Mouse (Mus musculus) midbrain, embryonic 13.5 days (tissue): Measurements from ENCODE around the gene Vrk2. TPM values are rescaled to one million over a fixed set of nuclear protein-coding genes. Genes with fewer than 3 reads are reported as not detected.
A peak's percentile ranks its signal among the peaks of the same experiment; 100 is the strongest.

Experiments
- ATAC-seq: fragments of 200-750 bp; cut with Nextera tagmentation; 2 replicates; pipeline ENCODE4 v1.8.0; 2017; ENCODE audit warnings: mild to moderate bottlenecking, moderate TSS enrichment, moderate library complexity
- H3K27ac ChIP-seq: fragments of 300-500 bp; sonication (generic); 2 replicates; pipeline ENCODE4 v1.5.1; 2015; ENCODE audit warnings: inconsistent platforms, mild to moderate bottlenecking, moderate library complexity
- H3K27me3 ChIP-seq: fragments of 300-500 bp; sonication (generic); 2 replicates; pipeline ENCODE4 v1.6.1; 2015; ENCODE audit warnings: mild to moderate bottlenecking, inconsistent platforms
- H3K36me3 ChIP-seq: fragments of 300-500 bp; sonication (generic); 2 replicates; pipeline ENCODE4 v1.6.1; 2015; ENCODE audit warnings: mild to moderate bottlenecking, inconsistent platforms
- H3K4me1 ChIP-seq: fragments of 300-500 bp; sonication (generic); replicated peaks from 2 replicates; pipeline ENCODE4 v1.6.1; 2015; ENCODE audit warnings: inconsistent platforms
- H3K4me2 ChIP-seq: fragments of 300-500 bp; sonication (generic); replicated peaks from 2 replicates; pipeline ENCODE4 v1.6.1; 2015; ENCODE audit warnings: moderate library complexity, mild to moderate bottlenecking, inconsistent platforms
- H3K4me3 ChIP-seq: fragments of 300-500 bp; sonication (generic); replicated peaks from 2 replicates; pipeline ENCODE4 v1.5.1; 2015; ENCODE audit warnings: mild to moderate bottlenecking, inconsistent platforms
- H3K9ac ChIP-seq: fragments of 300-500 bp; sonication (generic); replicated peaks from 2 replicates; pipeline ENCODE4 v1.6.1; 2015; ENCODE audit warnings: mild to moderate bottlenecking, inconsistent platforms
- H3K9me3 ChIP-seq: fragments of 300-500 bp; sonication (generic); 2 replicates; pipeline ENCODE4 v1.6.1; 2016; ENCODE audit warnings: mild to moderate bottlenecking, inconsistent platforms
- WGBS: fragments of 180-500 bp; shearing (Covaris S2); methylation state at CpG from one replicate; pipeline ENCODE4 v1.1.7; 2015; 5-methylcytosine and 5-hydroxymethylcytosine counted together
- polyA plus RNA-seq: library from polyadenylated mRNA; unstranded; fragments of >200 nt; fragmentation: Nextera tagmentation; extraction: Ambion mirVana; gene quantifications from 2 replicates; pipeline ENCODE4 v1.2.1, GENCODE M21; 2015

The Vrk2 gene
- polyA plus RNA-seq, 1 experiment from 2014 or later, result 6.4 TPM

DNA sequence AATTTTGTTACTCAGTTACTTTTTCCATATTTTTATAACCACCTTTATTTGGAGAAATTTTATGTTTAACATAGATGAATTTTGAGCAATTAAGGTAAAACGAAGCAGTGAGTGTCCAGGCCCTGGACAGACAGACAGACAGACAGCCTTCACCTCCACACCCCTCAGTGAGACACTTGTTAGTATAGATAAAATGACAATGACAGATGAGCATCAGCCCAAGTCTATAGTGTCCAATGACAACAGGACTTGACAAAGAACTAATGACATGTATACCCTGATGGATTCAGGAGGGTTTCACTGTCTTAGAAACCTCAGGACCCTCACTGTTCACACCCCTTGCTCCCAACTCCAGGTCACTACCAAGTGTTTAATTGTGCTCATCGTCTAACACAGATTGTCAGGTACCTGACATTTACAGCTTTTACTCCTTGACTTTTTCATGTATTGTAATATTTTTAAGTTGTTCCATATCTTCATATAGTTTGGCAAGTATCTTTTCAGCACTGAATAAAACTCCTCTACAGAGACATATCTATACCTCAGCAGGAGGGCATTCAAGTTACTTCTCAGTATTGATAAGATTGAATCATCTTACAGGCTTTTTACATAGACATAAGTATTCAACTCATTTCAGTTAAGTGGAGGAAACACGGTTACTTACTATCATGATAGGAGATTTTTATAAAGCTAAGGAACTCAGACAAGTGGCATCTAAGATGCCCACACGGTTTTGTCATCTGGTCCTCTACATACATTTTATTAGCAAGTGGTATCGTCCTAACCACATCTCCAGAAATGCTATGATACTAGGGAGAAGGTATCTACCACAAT lies 60.6 kb downstream of the Vrk2 start:
- Histone ChIP-seq H3K36me3 (no peaks in the 10 kb centered on the region), H3K4me3 (no peak overlapping the region), H3K27ac (no peak overlapping the region), H3K9ac (no peak overlapping the region), H3K4me1 (no peaks in the 10 kb centered on the region), H3K4me2 (no peak overlapping the region), H3K27me3 (no peaks in the 10 kb centered on the region), H3K9me3 (no peaks in the 10 kb centered on the region)
- ATAC-seq, result no peak
- WGBS, result 91% methylated on average over 5 of the region's 5 CpGs

DNA sequence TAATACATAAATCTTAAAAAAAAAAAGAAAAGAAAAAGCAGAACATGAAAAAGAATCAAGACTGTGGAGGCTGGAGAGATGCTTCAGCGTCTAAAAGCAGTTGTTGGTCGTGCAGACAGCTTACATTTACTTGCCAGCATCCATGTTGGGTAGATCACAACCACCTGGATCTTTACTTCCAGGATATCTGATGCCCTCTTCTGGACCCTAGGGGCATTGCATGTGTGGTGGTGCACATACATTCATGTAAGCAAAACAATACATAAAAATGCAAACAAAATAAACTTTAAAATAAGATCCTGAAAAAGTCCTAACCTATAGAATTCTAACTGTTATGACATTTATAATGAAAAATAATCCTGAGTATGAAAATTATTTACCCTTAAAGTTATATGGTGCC lies 66.9 kb downstream of the Vrk2 start:
- no peaks in the 10 kb centered on the region for H3K4me1 ChIP-seq
- no peak overlapping the region for H3K4me3 ChIP-seq
- no peaks in the 10 kb centered on the region for H3K36me3 ChIP-seq
- no peak overlapping the region for H3K27ac ChIP-seq
- no peaks in the 10 kb centered on the region for H3K9me3 ChIP-seq
- no peak overlapping the region for H3K4me2 ChIP-seq
- no peaks in the 10 kb centered on the region for H3K27me3 ChIP-seq
- ATAC-seq, result no peak
- WGBS, result 93% methylated on average over 2 of the region's 2 CpGs
- no peak overlapping the region for H3K9ac ChIP-seq

DNA sequence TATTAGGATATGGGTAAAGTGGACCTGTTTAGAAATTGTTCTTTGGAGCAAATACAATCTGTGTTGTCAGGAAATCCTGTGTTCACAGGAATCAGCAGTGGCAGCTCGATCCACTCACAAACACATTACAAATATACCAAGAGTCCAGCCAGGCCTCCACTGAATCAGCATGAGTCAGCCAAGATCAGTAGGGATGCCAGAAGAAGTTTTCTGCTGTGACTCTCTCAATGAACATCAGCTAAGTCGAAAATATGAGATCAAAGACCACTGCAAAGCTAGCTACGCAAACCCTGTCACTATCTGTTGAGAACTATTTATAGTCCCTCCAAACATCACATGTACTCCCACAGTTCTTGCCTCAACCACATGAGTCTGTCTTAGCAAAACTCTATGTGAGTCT lies 74.8 kb downstream of the Vrk2 start:
- Histone ChIP-seq H3K4me3 (no peak overlapping the region), H3K9me3 (no peaks in the 10 kb centered on the region), H3K4me2 (no peak overlapping the region), H3K27ac (no peak overlapping the region), H3K4me1 (no peaks in the 10 kb centered on the region), H3K36me3 (no peaks in the 10 kb centered on the region), H3K9ac (no peak overlapping the region), H3K27me3 (no peaks in the 10 kb centered on the region)
- ATAC-seq, result no peak
- WGBS, result 91% methylated on average over 3 of the region's 3 CpGs

DNA sequence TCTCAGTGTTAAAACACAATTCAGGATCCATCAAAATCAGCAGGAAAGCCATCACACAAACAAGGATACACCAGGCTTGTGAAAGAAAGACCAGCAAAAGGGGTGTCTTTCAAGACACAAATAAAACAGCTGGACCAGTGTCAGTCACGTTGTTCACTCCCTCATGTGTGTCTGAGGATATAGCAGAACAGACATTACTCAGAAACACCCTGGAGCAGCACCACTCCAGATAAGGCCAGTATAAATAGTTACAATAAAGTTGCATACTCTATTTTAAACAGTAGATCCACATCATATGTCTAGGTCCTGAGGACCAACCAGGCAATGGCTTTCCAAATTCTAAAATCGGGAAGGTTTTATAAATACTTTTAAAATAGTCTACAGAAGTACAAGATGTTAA lies 77.7 kb downstream of the Vrk2 start:
- Histone ChIP-seq H3K27me3 (no peaks in the 10 kb centered on the region), H3K36me3 (no peaks in the 10 kb centered on the region), H3K9me3 (no peaks in the 10 kb centered on the region), H3K4me3 (no peak overlapping the region), H3K9ac (no peak overlapping the region), H3K4me1 (no peaks in the 10 kb centered on the region), H3K4me2 (no peak overlapping the region), H3K27ac (no peak overlapping the region)
- 77% methylated on average over 2 of the region's 2 CpGs for WGBS
- ATAC-seq, result no peak

DNA sequence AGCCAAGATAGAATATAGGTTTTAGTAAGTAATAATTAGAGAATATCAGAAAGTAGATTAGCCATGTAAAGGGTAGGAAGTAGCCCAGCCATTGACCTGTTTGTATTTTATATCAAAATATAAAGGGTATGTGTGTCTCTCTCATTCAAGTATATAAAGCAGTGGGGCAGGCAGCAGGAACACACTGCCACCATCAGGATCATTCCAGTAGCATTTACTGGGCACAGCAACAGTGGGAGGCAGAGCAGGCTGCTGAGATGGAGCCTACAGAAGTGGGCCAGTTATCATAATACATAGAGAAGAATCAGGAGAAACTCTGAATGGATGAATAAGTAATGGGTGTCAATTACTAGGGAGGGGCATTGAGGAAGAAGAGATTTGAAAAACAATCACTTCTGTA lies 80.1 kb downstream of the Vrk2 start:
- no peaks in the 10 kb centered on the region for H3K27me3 ChIP-seq
- no peaks in the 10 kb centered on the region for H3K36me3 ChIP-seq
- H3K9me3 ChIP-seq, result no peaks in the 10 kb centered on the region
- ATAC-seq, result no peak
- no peak overlapping the region for H3K27ac ChIP-seq
- no peak overlapping the region for H3K9ac ChIP-seq
- H3K4me1 ChIP-seq, result no peaks in the 10 kb centered on the region
- no peak overlapping the region for H3K4me3 ChIP-seq
- no peak overlapping the region for H3K4me2 ChIP-seq

DNA sequence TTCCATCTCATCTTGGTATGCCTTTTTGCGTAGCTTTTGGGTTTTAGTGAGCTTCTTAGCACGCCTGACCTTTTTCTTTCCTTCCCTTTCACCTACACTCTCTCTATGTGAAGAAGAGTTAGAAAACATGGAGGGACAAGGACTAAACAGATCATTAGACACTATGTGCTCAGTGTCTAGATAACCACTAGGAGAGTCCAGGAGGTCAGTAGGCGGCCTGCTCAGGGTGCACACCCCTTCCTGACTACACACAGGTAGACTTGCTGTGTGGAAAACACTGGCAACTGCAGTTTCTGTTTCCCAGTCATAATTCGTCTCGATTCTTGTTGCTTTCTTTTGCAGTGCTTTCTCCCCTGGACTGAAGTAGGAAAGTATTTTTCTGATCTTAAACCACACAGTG lies 97.8 kb downstream of the Vrk2 start:
- Histone ChIP-seq H3K36me3 (no peaks in the 10 kb centered on the region), H3K9me3 (no peaks in the 10 kb centered on the region), H3K4me3 (no peak overlapping the region), H3K4me1 (no peaks in the 10 kb centered on the region), H3K9ac (no peak overlapping the region), H3K27ac (no peak overlapping the region), H3K4me2 (no peak overlapping the region), H3K27me3 (no peaks in the 10 kb centered on the region)
- 87% methylated on average over 5 of the region's 5 CpGs for WGBS
- ATAC-seq, result no peak

DNA sequence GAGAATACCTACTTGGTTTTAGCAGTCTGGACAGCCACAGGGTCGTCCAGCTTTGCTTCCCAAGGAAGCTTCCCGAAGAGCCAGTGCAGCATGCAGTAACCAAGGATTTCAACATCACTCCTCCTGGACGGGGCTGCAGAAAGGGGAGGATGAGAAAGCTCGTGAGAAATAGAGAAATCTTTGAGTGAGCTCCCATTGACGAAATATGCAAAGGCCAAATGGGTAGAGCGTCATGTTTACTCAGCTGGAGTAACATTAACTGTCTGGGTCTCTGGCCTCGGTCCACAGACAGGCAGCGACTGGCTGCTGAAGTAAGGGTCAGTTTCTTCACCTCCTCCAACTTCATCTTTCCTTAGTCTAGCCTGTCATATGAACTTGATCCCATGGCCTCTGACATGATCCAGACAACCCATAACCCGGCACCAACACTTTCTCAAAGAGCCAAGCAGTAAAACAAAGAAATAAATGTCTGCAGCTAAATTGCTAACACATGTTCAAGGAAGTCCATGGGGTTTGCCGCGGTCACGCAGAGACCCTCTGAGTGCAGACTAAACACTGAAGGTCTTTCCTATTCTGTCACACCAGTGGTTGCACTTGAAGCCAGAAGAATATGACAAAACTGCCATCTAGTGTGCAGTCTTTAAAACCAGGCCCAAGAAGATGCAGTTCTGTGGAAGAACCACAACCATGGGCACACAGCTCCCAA lies 103.9 kb downstream of the Vrk2 start:
- no peaks in the 10 kb centered on the region for H3K4me1 ChIP-seq
- H3K9me3 ChIP-seq, result no peaks in the 10 kb centered on the region
- H3K4me2 ChIP-seq, result no peak overlapping the region
- H3K9ac ChIP-seq, result no peak overlapping the region
- WGBS, result 79% methylated on average over 12 of the region's 12 CpGs
- no peak overlapping the region for H3K4me3 ChIP-seq
- ATAC-seq, result peak; percentile 66
- no peak overlapping the region for H3K27ac ChIP-seq
- H3K36me3 ChIP-seq, result no peaks in the 10 kb centered on the region
- H3K27me3 ChIP-seq, result no peaks in the 10 kb centered on the region

DNA sequence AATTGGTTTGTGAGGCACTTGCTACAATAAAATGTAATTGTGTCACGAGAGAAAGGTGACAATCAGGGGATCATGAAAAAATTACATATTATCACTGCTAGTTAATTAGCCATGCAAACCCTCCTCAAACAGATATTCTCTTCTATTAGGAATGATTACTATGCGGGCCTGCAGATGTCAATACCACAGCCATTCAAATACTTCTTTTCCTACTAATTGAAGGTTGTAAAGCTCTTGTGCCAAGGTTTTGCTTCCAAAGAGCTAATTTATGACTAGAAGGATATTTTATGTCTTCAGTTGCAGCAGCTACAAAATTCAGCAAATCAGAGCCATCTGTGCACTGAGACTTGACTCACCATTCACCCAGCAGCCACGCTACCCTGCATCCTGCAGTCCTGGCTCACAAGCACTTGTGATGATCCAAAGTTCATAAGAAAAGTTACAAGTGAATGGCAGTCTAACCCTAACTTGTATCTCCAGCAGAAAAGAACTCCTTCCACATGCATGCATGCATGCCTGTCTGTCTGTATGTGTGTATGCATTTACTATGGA lies 112.0 kb downstream of the Vrk2 start:
- Histone ChIP-seq H3K36me3 (no peaks in the 10 kb centered on the region), H3K27me3 (no peaks in the 10 kb centered on the region), H3K4me2 (no peak overlapping the region), H3K27ac (no peak overlapping the region), H3K9me3 (no peaks in the 10 kb centered on the region), H3K9ac (no peak overlapping the region), H3K4me1 (no peaks in the 10 kb centered on the region), H3K4me3 (no peak overlapping the region)
- ATAC-seq, result no peak
- 81% methylated on average over 3 of the region's 3 CpGs for WGBS

DNA sequence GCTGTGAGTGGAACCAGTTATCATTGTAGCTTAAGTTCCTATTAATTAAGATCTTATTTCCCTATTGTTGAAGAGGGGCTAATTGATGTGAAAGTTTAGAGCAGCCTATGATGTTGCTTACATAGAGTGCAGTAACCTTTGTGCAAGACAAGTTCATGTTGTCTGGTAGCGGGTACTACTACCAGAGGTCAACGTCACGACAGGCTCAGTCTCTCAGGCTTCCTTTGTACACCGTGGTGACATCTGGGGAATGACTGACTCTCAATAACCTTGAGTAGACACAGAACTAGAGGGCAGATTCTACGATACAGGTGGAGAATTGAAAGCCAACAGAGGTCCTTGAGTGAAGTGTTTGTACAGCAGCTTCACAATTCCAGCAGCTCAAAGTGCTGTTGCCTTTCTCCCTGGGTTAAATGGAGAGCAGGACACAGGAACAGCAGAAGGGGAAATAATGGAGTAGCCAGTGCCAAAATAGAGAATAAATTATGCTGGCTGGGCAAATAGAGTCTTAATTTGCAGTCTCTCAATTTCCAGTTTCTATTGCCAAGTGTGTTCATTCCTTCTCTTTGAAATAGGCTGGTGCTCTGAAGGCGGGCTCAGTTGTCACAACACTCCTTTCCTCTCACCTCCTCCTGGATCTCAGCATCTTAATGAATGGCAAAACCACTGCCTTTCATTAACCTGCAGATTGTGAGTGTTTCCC lies 116.6 kb downstream of the Vrk2 start:
- no peaks in the 10 kb centered on the region for H3K27me3 ChIP-seq
- ATAC-seq, result no peak
- H3K4me1 ChIP-seq, result no peaks in the 10 kb centered on the region
- no peaks in the 10 kb centered on the region for H3K9me3 ChIP-seq
- no peak overlapping the region for H3K4me3 ChIP-seq
- no peak overlapping the region for H3K9ac ChIP-seq
- H3K27ac ChIP-seq, result no peak overlapping the region
- 0 out of 2 replicates have a peak, but pooled peaks cover 4% of the 10 kb centered on the region for H3K36me3 ChIP-seq
- 82% methylated on average over 6 of the region's 6 CpGs for WGBS
- no peak overlapping the region for H3K4me2 ChIP-seq

DNA sequence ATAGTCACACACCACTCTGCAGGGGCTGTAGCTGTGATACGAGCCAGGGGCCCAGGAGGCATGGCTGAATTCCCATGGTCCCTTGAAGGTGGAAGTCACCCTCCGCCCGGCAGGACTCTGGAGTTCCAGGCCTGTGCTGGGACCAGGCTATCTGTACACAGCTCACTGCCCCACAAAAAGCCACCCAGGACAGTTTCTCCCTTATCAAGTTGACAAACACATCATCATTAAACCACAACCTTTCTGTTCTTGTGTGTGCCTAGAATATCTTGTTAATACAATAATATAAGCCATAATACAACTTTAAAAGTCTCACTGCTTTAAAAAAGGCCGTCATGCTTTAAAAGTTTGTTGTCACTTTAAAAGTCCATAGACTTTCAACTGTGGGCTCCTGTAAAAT lies 139.7 kb downstream of the Vrk2 start:
- ATAC-seq, result no peak
- Histone ChIP-seq H3K4me1 (no peaks in the 10 kb centered on the region), H3K27ac (no peak overlapping the region), H3K36me3 (no peaks in the 10 kb centered on the region), H3K4me3 (no peak overlapping the region), H3K4me2 (no peak overlapping the region), H3K9me3 (no peaks in the 10 kb centered on the region), H3K27me3 (no peaks in the 10 kb centered on the region), H3K9ac (no peak overlapping the region)
- 89% methylated on average over 4 of the region's 4 CpGs for WGBS

DNA sequence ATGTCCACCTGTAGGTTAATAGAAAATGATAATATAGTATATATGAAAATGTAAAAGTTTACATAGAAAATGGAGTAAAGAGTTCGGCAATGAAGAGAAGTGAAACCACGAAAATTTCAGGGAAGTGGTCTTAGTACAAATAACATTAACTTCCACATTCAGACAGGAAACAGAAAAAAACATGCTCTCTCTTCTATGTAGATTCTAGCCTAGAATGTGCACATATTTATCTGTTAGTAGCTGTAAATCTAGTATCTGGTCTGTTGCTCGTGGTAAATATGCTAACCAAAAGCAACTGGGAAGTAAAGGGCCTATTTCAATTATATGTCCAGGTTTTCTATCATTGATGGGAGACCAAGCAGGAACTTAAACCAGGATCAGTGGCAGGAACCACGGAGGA lies 141.1 kb downstream of the Vrk2 start:
- Histone ChIP-seq H3K9ac (no peak overlapping the region), H3K4me2 (no peak overlapping the region), H3K9me3 (no peaks in the 10 kb centered on the region), H3K4me1 (no peaks in the 10 kb centered on the region), H3K36me3 (no peaks in the 10 kb centered on the region), H3K27ac (no peak overlapping the region), H3K4me3 (no peak overlapping the region), H3K27me3 (no peaks in the 10 kb centered on the region)
- no peak for ATAC-seq
- WGBS, result 95% methylated on average over 4 of the region's 4 CpGs

DNA sequence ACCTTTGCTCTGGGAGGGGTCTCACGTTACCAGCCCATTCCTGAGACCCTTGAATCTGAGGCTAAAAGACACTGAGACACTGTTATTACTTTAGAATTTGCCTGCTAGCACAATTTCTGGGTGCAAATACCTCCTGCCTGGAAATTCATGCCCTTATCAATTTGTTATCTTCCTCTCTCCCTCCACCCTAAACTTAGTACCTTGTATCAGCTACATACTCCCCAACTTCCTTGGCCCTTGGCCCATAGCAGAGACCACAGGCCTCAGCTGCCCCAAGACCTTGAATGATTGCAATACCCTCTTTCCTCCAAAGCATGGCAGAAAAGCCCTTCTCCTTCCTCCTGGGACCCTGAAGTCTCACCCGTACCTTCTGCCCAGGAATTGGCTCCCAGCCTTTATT lies 142.6 kb downstream of the Vrk2 start:
- H3K4me2 ChIP-seq, result no peak overlapping the region
- WGBS, result 89% methylated on average over 2 of the region's 2 CpGs
- no peak for ATAC-seq
- no peak overlapping the region for H3K4me3 ChIP-seq
- no peaks in the 10 kb centered on the region for H3K4me1 ChIP-seq
- H3K9ac ChIP-seq, result no peak overlapping the region
- H3K27me3 ChIP-seq, result no peaks in the 10 kb centered on the region
- H3K9me3 ChIP-seq, result no peaks in the 10 kb centered on the region
- no peak overlapping the region for H3K27ac ChIP-seq
- no peaks in the 10 kb centered on the region for H3K36me3 ChIP-seq
